Mouse (Mus musculus) megakaryocyte, embryonic 14.5 days (primary cell): Measurements from ENCODE around the gene Psmg4.

Experiments
- FLI1 ChIP-seq: IDR thresholded peaks from 2 replicates; pipeline ENCODE4 v1.6.1; 2012; ENCODE audit warnings: low read length, inconsistent platforms, mixed read lengths
- GATA1 ChIP-seq: IDR thresholded peaks from 3 replicates; pipeline ENCODE4 v1.6.1; 2012; ENCODE audit warnings: mixed read lengths, low read length, inconsistent platforms, borderline replicate concordance

DNA sequence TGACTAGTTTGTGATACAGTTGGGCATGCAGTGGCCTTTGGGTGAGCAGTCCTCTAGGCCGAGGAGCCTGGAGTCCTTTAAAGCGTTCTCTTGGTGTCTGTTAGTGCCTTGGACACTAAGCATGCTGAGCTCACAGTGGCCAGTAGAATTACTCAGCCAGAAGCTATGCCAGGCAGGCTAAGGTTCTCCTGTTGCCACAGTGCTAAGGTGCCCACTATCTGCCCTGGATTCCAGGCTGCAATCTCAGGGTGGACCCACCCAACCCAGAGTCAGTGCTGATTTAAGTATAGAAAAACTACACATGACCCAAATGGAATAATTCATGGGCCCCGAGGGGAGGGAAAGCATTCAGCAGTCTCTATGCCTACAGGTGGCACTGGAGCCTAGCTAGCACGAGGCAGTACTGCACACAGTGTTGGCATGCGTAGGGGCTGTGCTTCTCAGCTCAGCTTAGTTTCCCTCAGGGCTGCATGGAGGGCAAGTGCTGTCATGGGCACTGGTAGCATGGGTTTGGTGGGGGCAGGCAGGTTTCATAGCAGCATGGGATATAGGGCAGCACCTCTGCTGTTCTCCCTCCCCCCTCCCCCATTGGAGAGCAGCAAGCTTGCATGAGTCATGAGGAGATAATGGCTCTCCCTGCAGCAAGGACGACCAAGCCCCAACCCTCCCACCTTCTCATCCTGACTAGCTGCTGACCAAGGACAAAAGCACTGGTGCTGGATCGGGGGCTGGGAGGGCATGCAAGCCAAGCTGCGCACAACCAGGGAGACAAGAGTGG, 29.8 kb downstream of the Psmg4 start:
- TF ChIP-seq GATA1: no peak
- TF ChIP-seq FLI1: no peak
